Mouse (Mus musculus) myocyte (in vitro differentiated cells): Measurements from ENCODE around the gene Pax5.

Source experiments
- CEBPB ChIP-seq: IDR thresholded peaks from 2 replicates; pipeline ENCODE4 v1.6.1; 2011; ENCODE audit warnings: mild to moderate bottlenecking, moderate library complexity; ENCODE audit not compliant: poor library complexity, insufficient read depth, severe bottlenecking
- E2F4 ChIP-seq: IDR thresholded peaks from one replicate; pipeline ENCODE4 v1.6.1; 2011; ENCODE audit warnings: mild to moderate bottlenecking, control low read depth, moderate library complexity; ENCODE audit not compliant: insufficient read depth
- MAX ChIP-seq: IDR thresholded peaks from one replicate; pipeline ENCODE4 v1.6.1; 2011; ENCODE audit warnings: low read depth, mild to moderate bottlenecking, control low read depth
- MYOD1 ChIP-seq, 3 experiments: IDR thresholded peaks; one replicate each; pipeline ENCODE4 v1.6.1; 2011; ENCODE audit warnings: control low read depth in 2 of 3, low read depth in 2 of 3, mild to moderate bottlenecking in 2 of 3, moderate library complexity in 1 of 3; ENCODE audit not compliant: insufficient read length in 2 of 3, control insufficient read depth in 1 of 3
- POLR2A ChIP-seq: IDR thresholded peaks from one replicate; pipeline ENCODE4 v1.6.1; 2011; ENCODE audit warnings: low read depth, mild to moderate bottlenecking, control low read depth, moderate library complexity; ENCODE audit not compliant: insufficient read length
- POLR2AphosphoS2 ChIP-seq: IDR thresholded peaks from one replicate; pipeline ENCODE4 v1.6.1; 2011; ENCODE audit warnings: low read depth, control low read depth; ENCODE audit not compliant: insufficient read length
- TCF12 ChIP-seq: IDR thresholded peaks from one replicate; pipeline ENCODE4 v1.6.1; 2011; ENCODE audit warnings: mild to moderate bottlenecking, control low read depth; ENCODE audit not compliant: poor library complexity, insufficient read depth, severe bottlenecking
- USF1 ChIP-seq: IDR thresholded peaks from one replicate; pipeline ENCODE4 v1.6.1; 2011; ENCODE audit warnings: low read depth, mild to moderate bottlenecking, control low read depth, moderate library complexity

- TF ChIP-seq POLR2A (no peak), USF1 (no peak), E2F4 (no peak), MYOD1 (IDR thresholded peaks at IDR 0.05; ENCODE audit: control insufficient read depth in 1 of 3, insufficient read length in 2 of 3, low read depth in 2 of 3) (no peak), MAX (no peak), CEBPB (no peak), TCF12 (no peak), POLR2AphosphoS2 (no peak)
Measured at GRCm38 (mm10) chr4:44709091-44709695, 1.1 kb downstream of the Pax5 start.
